Mouse (Mus musculus): ENCODE data around the gene Stxbp3. TPM values are rescaled to one million over a fixed set of nuclear protein-coding genes. Genes with fewer than 3 reads are reported as not detected.
A peak's percentile ranks its signal among the peaks of the same experiment; 100 is the strongest.
"Not testable (repeated sequence)": the region's sequence is repeated elsewhere in the genome, so short reads cannot be mapped to it uniquely, and the experiment has no call there.

The Stxbp3 gene
- 128 and 141 TPM in 2 replicates for polyA plus RNA-seq (2012; ENCODE audit: insufficient read depth, insufficient read length, missing spikeins)

DNA sequence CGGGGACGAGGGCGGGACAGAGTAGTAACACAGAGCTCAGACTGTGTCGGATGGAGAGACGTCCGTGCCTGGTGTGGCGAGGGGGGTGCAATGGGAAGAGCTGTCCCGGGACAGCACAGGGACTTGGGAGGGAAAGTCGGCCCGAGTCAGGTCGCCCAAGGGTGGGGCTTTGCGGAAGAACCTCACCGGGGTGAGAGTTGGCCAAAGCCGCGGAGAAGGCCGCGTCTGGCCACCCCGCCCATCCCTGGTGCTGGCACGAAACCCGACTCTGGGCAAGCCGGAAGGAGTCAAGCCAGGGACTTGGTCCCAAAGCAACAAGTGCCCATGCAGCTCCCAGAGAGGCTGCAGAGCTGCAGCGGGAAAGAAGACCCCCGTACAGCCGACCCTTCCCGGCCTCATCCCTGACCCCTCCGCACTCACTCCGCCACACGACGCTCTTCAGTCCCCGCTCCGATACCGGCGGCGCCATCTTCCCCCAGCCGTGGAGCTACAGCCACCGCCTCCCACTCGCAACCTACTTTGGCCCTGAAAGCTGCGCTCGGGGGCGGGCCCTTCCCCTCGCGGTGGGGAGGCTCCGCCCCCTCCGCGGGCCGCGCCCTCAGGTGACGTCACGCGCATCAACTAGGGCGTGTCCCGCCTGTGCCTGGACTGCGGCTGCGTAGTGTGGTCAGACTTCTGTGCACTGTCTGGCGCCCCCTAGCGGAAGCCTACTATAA lies at the start of gene Stxbp3:
Gene Stxbp3, minus strand, starts transcription at position 527 of the 716 bp plus-strand sequence.
- peak within 1 kb of the TSS; percentile 88 for H3K27ac ChIP-seq (ENCODE audit: insufficient read depth, low read depth, low read length)
- H3K4me3 ChIP-seq (ENCODE audit: insufficient read depth, low read length) = peak within 1 kb of the TSS; percentile 97
- peaks cover 25% of the 10 kb centered on the region for H3K4me1 ChIP-seq (ENCODE audit: control insufficient read depth, insufficient read depth, low read length)
- peak; percentile 43 for TF ChIP-seq CTCF (IDR thresholded peaks at IDR 0.05; ENCODE audit: low read depth, low read length)
- no peak for TF ChIP-seq POLR2A (IDR thresholded peaks at IDR 0.05; ENCODE audit: borderline replicate concordance, low read depth, low read length)

DNA sequence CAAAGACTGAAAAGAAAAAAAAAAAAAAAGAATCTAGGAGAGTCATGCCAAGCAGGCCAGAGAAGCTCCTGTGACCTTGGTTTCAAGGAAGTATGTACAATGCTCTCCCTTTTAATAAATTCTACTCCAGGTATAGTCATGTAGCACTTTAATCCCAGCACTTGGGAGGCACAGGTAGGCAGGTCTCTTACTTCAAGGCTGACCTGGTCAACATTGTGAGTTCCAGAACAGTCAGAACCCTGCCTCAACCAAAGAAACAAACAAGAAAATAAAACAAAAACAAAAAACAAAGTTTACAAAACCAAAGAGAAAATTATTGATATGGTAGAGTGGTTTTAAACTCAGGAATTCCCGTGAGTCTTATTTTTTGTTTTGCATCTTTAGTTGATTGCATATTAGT lies 49.6 kb upstream of the Stxbp3 start, which contains the start of gene Fndc7:
Gene Fndc7, minus strand, starts transcription at position 101 of the 400 bp plus-strand sequence.
- H3K4me3 ChIP-seq (ENCODE audit: insufficient read depth, low read length) = no peak within 1 kb of the TSS
- peaks cover 19% of the 10 kb centered on the region for H3K4me1 ChIP-seq (ENCODE audit: control insufficient read depth, insufficient read depth, low read length)
- TF ChIP-seq POLR2A (IDR thresholded peaks at IDR 0.05; ENCODE audit: borderline replicate concordance, low read depth, low read length) = no peak
- TF ChIP-seq CTCF (IDR thresholded peaks at IDR 0.05; ENCODE audit: low read depth, low read length) = no peak
- no peak within 1 kb of the TSS for H3K27ac ChIP-seq (ENCODE audit: insufficient read depth, low read depth, low read length)

DNA sequence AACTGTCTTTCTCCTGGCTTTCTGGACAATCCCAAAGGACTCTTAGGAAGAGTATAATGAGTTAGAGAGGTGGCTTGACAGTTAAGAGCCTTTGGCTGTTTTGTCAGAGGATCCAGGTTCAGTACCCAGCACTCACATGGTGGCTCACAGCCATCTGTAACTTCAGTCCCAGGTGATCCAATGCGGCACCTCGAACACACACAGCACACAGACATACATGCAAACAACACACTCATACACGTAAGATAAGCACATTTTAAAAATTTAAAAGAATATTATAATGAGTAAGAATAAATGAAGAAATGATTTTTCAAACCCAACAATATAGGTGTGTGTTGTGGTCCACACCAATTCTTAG lies 47.3 kb upstream of the Stxbp3 start:
- Histone ChIP-seq H3K4me1 (ENCODE audit: control insufficient read depth, insufficient read depth, low read length) (peaks cover 38% of the 10 kb centered on the region), H3K4me3 (ENCODE audit: insufficient read depth, low read length) (no peak overlapping the region), H3K27ac (ENCODE audit: insufficient read depth, low read depth, low read length) (no peak overlapping the region)
- TF ChIP-seq POLR2A (IDR thresholded peaks at IDR 0.05; ENCODE audit: borderline replicate concordance, low read depth, low read length) = no peak
- TF ChIP-seq CTCF (IDR thresholded peaks at IDR 0.05; ENCODE audit: low read depth, low read length) = no peak

DNA sequence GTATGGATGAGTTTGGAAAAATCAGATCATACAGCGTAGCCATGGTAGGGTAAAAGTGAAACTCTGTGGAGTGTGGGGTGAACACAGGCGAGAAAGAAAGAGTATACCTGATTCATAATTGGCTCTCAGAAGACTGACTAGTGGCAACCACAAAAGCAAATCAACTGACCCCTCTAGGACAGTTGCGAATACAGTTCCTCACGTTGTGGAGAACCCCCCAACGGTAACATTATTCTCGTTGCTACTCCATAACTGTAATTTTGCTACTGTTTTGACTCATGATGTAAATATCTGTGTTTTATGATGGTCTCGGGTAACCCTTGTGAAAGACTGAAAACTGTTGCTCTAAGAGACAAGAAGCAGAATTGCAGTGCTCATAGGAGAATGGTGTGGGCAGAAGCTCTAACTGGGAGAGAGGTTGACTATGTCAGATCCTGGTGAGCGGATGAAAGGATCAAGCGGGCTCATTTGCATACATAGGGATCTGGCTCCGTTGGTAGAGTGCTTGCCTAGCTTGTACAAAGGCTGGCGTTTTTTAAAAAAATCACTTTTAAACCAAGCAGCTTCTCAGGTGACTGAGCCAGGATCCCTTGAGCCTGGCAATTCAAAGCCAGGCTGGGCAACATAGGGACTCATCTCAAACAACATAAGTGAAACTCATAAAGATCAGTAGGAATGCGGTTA lies 46.8 kb upstream of the Stxbp3 start:
- Histone ChIP-seq H3K27ac (ENCODE audit: insufficient read depth, low read depth, low read length) (no peak overlapping the region), H3K4me1 (ENCODE audit: control insufficient read depth, insufficient read depth, low read length) (peaks cover 38% of the 10 kb centered on the region)

DNA sequence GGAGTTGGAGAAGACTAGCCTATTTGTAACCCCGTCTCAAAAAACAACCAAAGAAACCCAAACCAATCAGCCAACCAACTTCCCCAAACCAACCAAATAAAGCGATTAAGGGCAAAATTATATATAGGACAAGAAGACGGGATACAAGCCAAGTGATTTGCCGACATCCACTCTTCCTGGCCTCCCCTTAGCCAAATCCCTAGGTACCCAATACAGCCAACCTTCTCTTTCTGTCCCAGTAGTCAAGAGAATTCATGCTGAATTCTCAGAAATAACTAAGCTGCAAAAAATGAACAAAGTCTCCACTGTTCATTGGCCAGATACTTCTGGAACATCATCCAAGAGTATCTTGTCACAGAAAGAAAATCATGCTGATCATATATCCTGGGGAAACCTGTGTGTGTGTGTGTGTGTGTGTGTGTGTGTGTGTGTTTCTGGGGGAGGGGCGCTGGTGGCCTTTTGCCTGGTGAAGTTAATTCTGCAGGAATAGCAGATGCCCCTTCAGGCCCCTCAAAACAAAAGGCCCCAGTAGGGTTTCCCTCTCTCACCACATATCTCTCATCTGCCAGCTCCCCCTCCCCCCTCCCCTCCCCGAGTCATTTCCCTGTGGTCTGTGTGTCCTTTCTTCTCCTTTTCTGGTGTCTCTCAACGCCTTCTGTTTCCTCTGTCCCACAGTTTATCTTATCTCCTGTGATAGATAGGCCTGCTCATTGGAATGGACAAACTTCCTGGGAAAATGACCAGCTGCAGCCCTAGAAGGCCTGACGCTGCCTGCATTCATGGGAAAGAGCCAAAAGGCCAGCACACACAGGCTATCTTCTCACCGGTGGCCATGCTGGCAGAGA lies 45.6 kb upstream of the Stxbp3 start:
- Histone ChIP-seq H3K4me1 (ENCODE audit: control insufficient read depth, insufficient read depth, low read length) (peaks cover 48% of the 10 kb centered on the region), H3K27ac (ENCODE audit: insufficient read depth, low read depth, low read length) (peak overlapping the region; percentile 76), H3K4me3 (ENCODE audit: insufficient read depth, low read length) (no peak overlapping the region)
- TF ChIP-seq POLR2A (IDR thresholded peaks at IDR 0.05; ENCODE audit: borderline replicate concordance, low read depth, low read length) = no peak
- no peak for TF ChIP-seq CTCF (IDR thresholded peaks at IDR 0.05; ENCODE audit: low read depth, low read length)

More for the DNA sequence above, 46.8 kb upstream of the Stxbp3 start:
- no peak for TF ChIP-seq CTCF (IDR thresholded peaks at IDR 0.05; ENCODE audit: low read depth, low read length)
- TF ChIP-seq POLR2A (IDR thresholded peaks at IDR 0.05; ENCODE audit: borderline replicate concordance, low read depth, low read length) = no peak
- H3K4me3 ChIP-seq (ENCODE audit: insufficient read depth, low read length) = no peak overlapping the region

DNA sequence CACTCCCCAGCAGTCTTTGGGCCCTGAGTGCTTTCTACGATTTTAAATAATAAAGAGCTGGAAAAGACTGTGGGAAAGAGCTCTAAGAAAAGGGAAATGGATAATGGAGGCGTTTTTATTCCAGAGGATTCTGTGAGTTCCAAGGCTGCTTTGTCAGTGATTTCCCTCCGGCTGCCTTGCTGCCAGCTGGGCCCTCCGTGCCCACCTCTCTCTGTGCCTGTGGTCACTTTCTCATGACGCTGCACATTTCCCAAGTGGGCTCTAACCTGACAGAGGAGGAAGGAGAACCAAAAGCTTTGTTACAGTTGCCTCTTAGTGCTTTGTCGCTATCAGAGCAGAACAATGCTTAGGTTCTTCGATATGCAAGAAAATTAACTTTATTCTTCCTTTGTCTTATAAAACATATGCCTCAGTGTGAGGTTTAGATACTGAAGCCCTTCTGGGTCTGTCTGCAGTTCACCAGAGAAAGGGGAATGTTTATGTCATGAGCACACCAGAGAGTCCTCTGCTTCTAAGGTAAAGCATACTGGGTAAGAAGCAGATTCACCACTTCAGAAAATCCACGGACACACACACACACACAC lies 44.5 kb upstream of the Stxbp3 start:
- Histone ChIP-seq H3K27ac (ENCODE audit: insufficient read depth, low read depth, low read length) (peak overlapping the region; percentile 76), H3K4me1 (ENCODE audit: control insufficient read depth, insufficient read depth, low read length) (peaks cover 55% of the 10 kb centered on the region), H3K4me3 (ENCODE audit: insufficient read depth, low read length) (no peak overlapping the region)
- no peak for TF ChIP-seq POLR2A (IDR thresholded peaks at IDR 0.05; ENCODE audit: borderline replicate concordance, low read depth, low read length)
- TF ChIP-seq CTCF (IDR thresholded peaks at IDR 0.05; ENCODE audit: low read depth, low read length) = no peak

DNA sequence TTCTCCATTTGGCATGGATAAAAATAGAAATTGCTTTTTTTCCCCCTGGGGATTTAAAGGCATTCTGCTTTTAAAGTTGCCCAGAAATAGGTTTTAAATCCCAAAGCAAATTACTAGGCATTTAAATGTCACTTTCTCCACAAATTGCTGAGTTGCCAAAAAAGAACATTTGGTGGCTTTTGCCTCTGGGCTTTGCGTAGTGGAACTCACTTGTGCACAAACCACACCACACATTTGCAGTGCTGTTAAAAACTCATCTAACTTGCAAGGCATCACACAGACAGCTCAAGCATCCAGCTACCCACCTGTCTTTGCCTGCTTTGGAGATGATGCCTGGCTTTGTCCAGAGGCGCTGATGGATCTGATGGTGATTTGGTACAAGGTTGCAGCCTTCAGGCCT lies 42.7 kb upstream of the Stxbp3 start:
- Histone ChIP-seq H3K4me1 (ENCODE audit: control insufficient read depth, insufficient read depth, low read length) (peaks cover 71% of the 10 kb centered on the region), H3K27ac (ENCODE audit: insufficient read depth, low read depth, low read length) (peak overlapping the region; percentile 53), H3K4me3 (ENCODE audit: insufficient read depth, low read length) (no peak overlapping the region)
- TF ChIP-seq POLR2A (IDR thresholded peaks at IDR 0.05; ENCODE audit: borderline replicate concordance, low read depth, low read length) (0 out of 2 replicates have a peak, but pooled peaks have one; percentile 47), CTCF (IDR thresholded peaks at IDR 0.05; ENCODE audit: low read depth, low read length) (no peak)

DNA sequence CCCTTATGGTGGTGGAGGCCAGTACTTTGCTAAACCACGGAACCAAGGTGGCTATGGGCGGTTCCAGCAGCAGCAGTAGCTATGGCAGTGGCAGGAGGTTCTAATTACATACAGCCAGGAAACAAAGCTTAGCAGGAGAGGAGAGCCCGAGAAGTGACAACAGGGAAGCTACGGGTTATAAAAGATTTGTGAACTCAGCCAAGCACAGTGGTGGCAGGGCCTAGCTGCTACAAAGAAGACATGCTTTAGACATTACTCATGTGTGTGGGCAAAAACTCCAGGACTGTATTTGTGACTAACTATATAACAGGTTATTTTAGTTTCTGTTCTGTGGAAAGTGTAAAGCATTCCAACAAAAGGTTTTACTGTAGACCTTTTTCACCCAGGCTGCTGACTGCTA lies 41.5 kb upstream of the Stxbp3 start:
- peaks cover 73% of the 10 kb centered on the region for H3K4me1 ChIP-seq (ENCODE audit: control insufficient read depth, insufficient read depth, low read length)

More for the DNA sequence above, 41.5 kb upstream of the Stxbp3 start:
- H3K27ac ChIP-seq (ENCODE audit: insufficient read depth, low read depth, low read length); H3K4me3 ChIP-seq (ENCODE audit: insufficient read depth, low read length): not testable (repeated sequence)
